Mouse (Mus musculus): Measurements from ENCODE around the gene Grhl3. TPM values are rescaled to one million over a fixed set of nuclear protein-coding genes. Genes with fewer than 3 reads are reported as not detected.

Grhl3 gene
- polyA plus RNA-seq, 1 experiment from 2014 or later: 4.7 TPM

DNA sequence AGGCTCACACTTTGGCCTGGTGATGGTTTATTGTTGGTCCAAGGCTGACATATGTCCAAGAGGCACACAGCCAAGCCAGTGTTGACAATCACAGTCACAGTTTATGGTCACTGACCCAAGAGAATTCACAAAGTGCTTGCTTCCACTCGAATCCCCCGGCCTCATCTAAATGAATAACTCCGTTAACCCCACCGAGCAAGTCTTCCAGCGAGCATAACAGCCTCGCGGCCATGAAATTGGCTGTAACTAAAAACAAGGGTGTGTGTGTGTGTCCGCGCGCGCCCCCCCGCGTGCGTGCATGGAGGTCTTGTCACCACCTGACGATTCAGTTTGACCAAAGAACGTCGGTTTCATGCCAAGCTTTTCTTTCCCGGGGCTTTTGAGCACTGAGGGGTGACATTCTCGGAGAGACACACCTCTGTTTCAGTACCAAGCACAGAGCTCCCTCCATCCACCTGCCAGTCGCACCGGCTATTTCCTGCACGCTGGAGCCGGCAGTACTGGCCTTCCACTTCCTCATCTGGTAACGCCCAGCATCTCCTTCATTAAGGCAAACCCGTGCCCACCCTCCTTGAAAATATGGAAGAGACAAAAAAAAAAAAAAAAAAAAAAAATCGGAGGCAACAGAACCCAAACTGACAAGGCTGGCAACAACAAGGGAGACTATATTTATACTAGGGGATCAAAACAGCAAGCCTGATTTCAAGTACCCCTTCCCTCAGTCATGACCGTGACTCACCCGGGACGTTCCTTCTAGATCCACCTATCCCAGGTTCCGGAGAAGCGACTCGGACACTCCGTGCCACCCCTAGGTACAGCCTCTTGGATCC is 79.5 kb downstream of the Grhl3 start:
- WGBS: 1% methylated on average over 33 of the region's 33 CpGs
- H3K4me2 ChIP-seq (ENCODE audit: low read depth, low read length): peak overlapping the region; percentile 88
- H3K36me3 ChIP-seq (ENCODE audit: control insufficient read depth, insufficient read depth, low read length): no peaks in the 10 kb centered on the region; the same call in 1 of the 2 replicates
- no peaks in the 10 kb centered on the region for H3K9me3 ChIP-seq (ENCODE audit: control insufficient read depth, low read length)
- H3K9ac ChIP-seq (ENCODE audit: low read length): peak overlapping the region; percentile 43
- H3K27me3 ChIP-seq (ENCODE audit: control insufficient read depth, insufficient read depth, low read depth, low read length): no peaks in the 10 kb centered on the region
- ATAC-seq (ENCODE audit: low read depth): peak; percentile 34; the same call in 1 of the 2 replicates
- H3K4me3 ChIP-seq (ENCODE audit: low read length): peak overlapping the region; percentile 74
- peaks cover 11% of the 10 kb centered on the region for H3K4me1 ChIP-seq (replicated peaks; ENCODE audit: control insufficient read depth, insufficient read depth, low read length)
- H3K27ac ChIP-seq (ENCODE audit: low read length): peak overlapping the region; percentile 26

DNA sequence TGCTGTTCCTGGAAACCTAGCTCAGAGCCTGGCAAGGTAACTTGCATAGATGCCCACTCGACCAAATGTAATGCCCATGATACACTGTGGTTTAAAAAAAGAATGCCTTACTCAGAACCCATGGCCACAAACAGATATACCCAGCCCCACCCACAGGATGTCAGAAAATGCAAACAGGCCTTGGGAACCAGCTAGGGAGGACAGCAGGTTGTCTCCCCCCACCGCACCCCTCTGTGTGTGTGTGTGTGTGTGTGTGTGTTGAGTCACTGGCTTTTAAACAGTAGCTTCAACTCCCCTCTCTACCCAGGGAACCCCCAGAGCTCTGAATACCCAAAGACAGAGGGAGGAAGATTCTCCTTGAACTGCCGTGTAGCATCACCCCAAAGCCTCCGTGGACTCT is 80.2 kb downstream of the Grhl3 start:
- Histone ChIP-seq H3K4me3 (ENCODE audit: low read length) (peak overlapping the region; percentile 74), H3K36me3 (ENCODE audit: control insufficient read depth, insufficient read depth, low read length) (no peaks in the 10 kb centered on the region; the same call in none of the 2 replicates), H3K9ac (ENCODE audit: low read length) (peak overlapping the region; percentile 43), H3K27ac (ENCODE audit: low read length) (no peak overlapping the region), H3K4me1 (replicated peaks; ENCODE audit: control insufficient read depth, insufficient read depth, low read length) (peaks cover 11% of the 10 kb centered on the region), H3K9me3 (ENCODE audit: control insufficient read depth, low read length) (no peaks in the 10 kb centered on the region), H3K27me3 (ENCODE audit: control insufficient read depth, insufficient read depth, low read depth, low read length) (no peaks in the 10 kb centered on the region), H3K4me2 (ENCODE audit: low read depth, low read length) (peak overlapping the region; percentile 88)
- no peak for ATAC-seq (ENCODE audit: low read depth)
- WGBS: 42% methylated on average over 4 of the region's 4 CpGs

Small RNAs within 50 kb of the gene (microRNA-seq; reads per million reads assigned to microRNA genes)
- gene Gm25317: not detected

Other genes with a start within 250 kb of the Grhl3 start
- 193 and 220 TPM in 2 replicates for gene Srrm1, start 220.3 kb downstream of the Grhl3 start, polyA plus RNA-seq (2015; fragmentation: Nextera tagmentation; extraction: Ambion mirVana)
- gene Ncmap, start 175.4 kb downstream of the Grhl3 start, polyA plus RNA-seq (2015; fragmentation: Nextera tagmentation; extraction: Ambion mirVana): 7.4 and 8.5 TPM in 2 replicates
- 10.7 and 11.8 TPM in 2 replicates for gene Rcan3, start 139.8 kb downstream of the Grhl3 start, polyA plus RNA-seq (2015; fragmentation: Nextera tagmentation; extraction: Ambion mirVana)
- 0.77 and 1.4 TPM in 2 replicates for gene Stpg1, start 78.8 kb downstream of the Grhl3 start, polyA plus RNA-seq (2015; fragmentation: Nextera tagmentation; extraction: Ambion mirVana)
- 4.8 and 6.0 TPM in 2 replicates for gene Nipal3, start 78.6 kb downstream of the Grhl3 start, polyA plus RNA-seq (2015; fragmentation: Nextera tagmentation; extraction: Ambion mirVana)
- 2.1 and 2.3 TPM in 2 replicates for gene Ifnlr1, start 112.7 kb upstream of the Grhl3 start, polyA plus RNA-seq (2015; fragmentation: Nextera tagmentation; extraction: Ambion mirVana)
- 0.13 TPM in 1 of 2 replicates, not detected in the other for gene Il22ra1, start 154.5 kb upstream of the Grhl3 start, polyA plus RNA-seq (2015; fragmentation: Nextera tagmentation; extraction: Ambion mirVana)
- 1.0 and 1.2 TPM in 2 replicates for gene Myom3, start 186.1 kb upstream of the Grhl3 start, polyA plus RNA-seq (2015; fragmentation: Nextera tagmentation; extraction: Ambion mirVana)

Measured in lung, embryonic 16.5 days (tissue).